Mouse (Mus musculus): ENCODE results near the gene Gm17416. TPM values are rescaled to one million over a fixed set of nuclear protein-coding genes. Genes with fewer than 3 reads are reported as not detected.

Gene Gm17416
- polyA plus RNA-seq, 1 experiment from 2014 or later, result not detected

- no peaks in the 10 kb centered on the region for H3K4me1 ChIP-seq (ENCODE audit: control insufficient read depth, insufficient read depth, low read length)
- no peaks in the 10 kb centered on the region for H3K36me3 ChIP-seq (ENCODE audit: control insufficient read depth, insufficient read depth)
- H3K27me3 ChIP-seq (ENCODE audit: control insufficient read depth, insufficient read depth, low read length), result 0 out of 2 replicates have a peak, but pooled peaks cover 2% of the 10 kb centered on the region
- H3K4me2 ChIP-seq (ENCODE audit: low read depth, low read length), result no peak overlapping the region
- no peak overlapping the region for H3K4me3 ChIP-seq (ENCODE audit: low read length)
- WGBS, result 69% methylated on average over 4 of the region's 4 CpGs
- ATAC-seq (replicated peaks; ENCODE audit: extremely low read depth, insufficient read depth, low FRiP score), result no peak
- H3K9me3 ChIP-seq (replicated peaks; ENCODE audit: control insufficient read depth, low read length), result 0 out of 2 replicates have a peak, but pooled peaks cover 3% of the 10 kb centered on the region
- no peak overlapping the region for H3K9ac ChIP-seq (ENCODE audit: low read length)
- no peak overlapping the region for H3K27ac ChIP-seq (ENCODE audit: low read length)
Observed at GRCm38 (mm10) chr2:152569881-152570280, 743 bp downstream of the Gm17416 start.

DNA sequence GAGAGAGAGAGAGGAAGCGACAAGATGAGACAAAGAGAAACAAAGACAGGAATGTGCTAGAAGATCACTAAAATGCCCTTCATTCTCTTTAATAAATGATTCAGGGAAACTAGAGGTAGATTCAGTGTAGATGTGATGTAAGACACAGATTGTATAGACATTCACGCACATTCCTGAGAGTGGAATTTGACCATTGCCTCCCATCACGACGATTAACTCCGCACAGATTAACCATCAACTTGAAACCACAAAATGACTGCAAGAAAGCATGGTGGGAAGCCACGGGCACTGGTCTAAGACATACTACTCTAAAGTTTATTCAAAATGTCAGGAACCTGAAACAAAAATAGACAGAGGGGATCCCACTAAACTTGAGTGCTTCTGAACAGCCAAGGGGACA lies 1.2 kb downstream of the Gm17416 start:
- Histone ChIP-seq H3K27me3 (ENCODE audit: control insufficient read depth, insufficient read depth, low read length) (0 out of 2 replicates have a peak, but pooled peaks cover 2% of the 10 kb centered on the region), H3K27ac (ENCODE audit: low read length) (no peak overlapping the region), H3K9ac (ENCODE audit: low read length) (no peak overlapping the region), H3K36me3 (ENCODE audit: control insufficient read depth, insufficient read depth) (no peaks in the 10 kb centered on the region), H3K4me3 (ENCODE audit: low read length) (no peak overlapping the region), H3K4me1 (ENCODE audit: control insufficient read depth, insufficient read depth, low read length) (no peaks in the 10 kb centered on the region), H3K9me3 (replicated peaks; ENCODE audit: control insufficient read depth, low read length) (0 out of 2 replicates have a peak, but pooled peaks cover 3% of the 10 kb centered on the region), H3K4me2 (ENCODE audit: low read depth, low read length) (no peak overlapping the region)
- ATAC-seq (replicated peaks; ENCODE audit: extremely low read depth, insufficient read depth, low FRiP score), result no peak
- 66% methylated on average over 6 of the region's 6 CpGs for WGBS

GRCm38 (mm10) chr2:152572114-152572794 lies 3.1 kb downstream of the Gm17416 start, which contains the start of gene Defb21:
Gene Defb21 (plus strand): TSS chr2:152572744.
- Histone ChIP-seq H3K4me2 (ENCODE audit: low read depth, low read length) (no peak within 1 kb of the TSS), H3K4me3 (ENCODE audit: low read length) (no peak within 1 kb of the TSS), H3K27me3 (ENCODE audit: control insufficient read depth, insufficient read depth, low read length) (0 out of 2 replicates have a peak, but pooled peaks cover 2% of the 10 kb centered on the region), H3K27ac (ENCODE audit: low read length) (no peak within 1 kb of the TSS), H3K36me3 (ENCODE audit: control insufficient read depth, insufficient read depth) (no peaks in the 10 kb centered on the region), H3K9ac (ENCODE audit: low read length) (no peak within 1 kb of the TSS), H3K4me1 (ENCODE audit: control insufficient read depth, insufficient read depth, low read length) (no peaks in the 10 kb centered on the region), H3K9me3 (replicated peaks; ENCODE audit: control insufficient read depth, low read length) (0 out of 2 replicates have a peak, but pooled peaks cover 3% of the 10 kb centered on the region)
- ATAC-seq (replicated peaks; ENCODE audit: extremely low read depth, insufficient read depth, low FRiP score), result no peak
- WGBS, result 61% methylated on average over 11 of the region's 11 CpGs

- Histone ChIP-seq H3K4me2 (ENCODE audit: low read depth, low read length) (no peak overlapping the region), H3K9ac (ENCODE audit: low read length) (no peak overlapping the region), H3K4me3 (ENCODE audit: low read length) (no peak overlapping the region), H3K4me1 (ENCODE audit: control insufficient read depth, insufficient read depth, low read length) (no peaks in the 10 kb centered on the region), H3K9me3 (replicated peaks; ENCODE audit: control insufficient read depth, low read length) (0 out of 2 replicates have a peak, but pooled peaks cover 3% of the 10 kb centered on the region), H3K27me3 (ENCODE audit: control insufficient read depth, insufficient read depth, low read length) (0 out of 2 replicates have a peak, but pooled peaks cover 2% of the 10 kb centered on the region), H3K36me3 (ENCODE audit: control insufficient read depth, insufficient read depth) (no peaks in the 10 kb centered on the region), H3K27ac (ENCODE audit: low read length) (no peak overlapping the region)
- 83% methylated on average over 8 of the region's 8 CpGs for WGBS
- ATAC-seq (replicated peaks; ENCODE audit: extremely low read depth, insufficient read depth, low FRiP score), result no peak
Observed at GRCm38 (mm10) chr2:152573484-152573883, 4.3 kb downstream of the Gm17416 start.

DNA sequence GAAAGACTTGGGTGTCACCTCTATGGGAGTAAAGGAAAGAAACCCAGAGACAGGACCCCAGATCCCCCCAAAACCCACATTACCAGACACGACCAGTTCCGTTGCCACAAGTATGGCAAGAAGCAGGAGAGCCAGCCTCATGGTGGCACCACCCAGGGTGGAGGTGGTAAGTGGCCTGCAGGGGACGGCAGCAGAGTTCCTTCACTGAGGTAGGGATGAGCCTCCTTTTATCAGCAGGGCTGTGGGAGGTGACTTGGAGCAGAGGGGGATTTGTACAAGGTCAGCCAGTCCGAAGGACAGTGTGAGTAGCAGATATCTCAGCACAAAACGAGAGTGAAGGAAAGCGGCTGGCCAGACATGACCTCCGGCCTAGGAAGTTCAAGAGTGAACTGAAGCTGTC lies 11.0 kb downstream of the Gm17416 start, which contains the start of gene Defb19:
TSS of gene Defb19 (minus strand) at position 206 of the 400 bp plus-strand sequence.
- H3K27ac ChIP-seq (ENCODE audit: low read length), result no peak within 1 kb of the TSS
- WGBS, result 48% methylated on average over 7 of the region's 7 CpGs
- H3K27me3 ChIP-seq (ENCODE audit: control insufficient read depth, insufficient read depth, low read length), result no peaks in the 10 kb centered on the region
- no peak within 1 kb of the TSS for H3K9ac ChIP-seq (ENCODE audit: low read length)
- ATAC-seq (replicated peaks; ENCODE audit: extremely low read depth, insufficient read depth, low FRiP score), result no peak
- no peaks in the 10 kb centered on the region for H3K36me3 ChIP-seq (ENCODE audit: control insufficient read depth, insufficient read depth)
- no peaks in the 10 kb centered on the region for H3K4me1 ChIP-seq (ENCODE audit: control insufficient read depth, insufficient read depth, low read length)
- H3K9me3 ChIP-seq (replicated peaks; ENCODE audit: control insufficient read depth, low read length), result no peaks in the 10 kb centered on the region
- H3K4me2 ChIP-seq (ENCODE audit: low read depth, low read length), result no peak within 1 kb of the TSS
- no peak within 1 kb of the TSS for H3K4me3 ChIP-seq (ENCODE audit: low read length)

- H3K4me2 ChIP-seq (ENCODE audit: low read depth, low read length), result no peak overlapping the region
- H3K4me1 ChIP-seq (ENCODE audit: control insufficient read depth, insufficient read depth, low read length), result no peaks in the 10 kb centered on the region
- ATAC-seq (replicated peaks; ENCODE audit: extremely low read depth, insufficient read depth, low FRiP score), result no peak
- no peak overlapping the region for H3K9ac ChIP-seq (ENCODE audit: low read length)
- H3K4me3 ChIP-seq (ENCODE audit: low read length), result no peak overlapping the region
- H3K27ac ChIP-seq (ENCODE audit: low read length), result no peak overlapping the region
- 57% methylated on average over 11 of the region's 11 CpGs for WGBS
- no peaks in the 10 kb centered on the region for H3K36me3 ChIP-seq (ENCODE audit: control insufficient read depth, insufficient read depth)
- H3K27me3 ChIP-seq (ENCODE audit: control insufficient read depth, insufficient read depth, low read length), result no peaks in the 10 kb centered on the region
- no peaks in the 10 kb centered on the region for H3K9me3 ChIP-seq (replicated peaks; ENCODE audit: control insufficient read depth, low read length)
Observed at GRCm38 (mm10) chr2:152580612-152581011, 11.5 kb downstream of the Gm17416 start.

- H3K27ac ChIP-seq (ENCODE audit: low read length), result no peak overlapping the region
- no peak overlapping the region for H3K4me2 ChIP-seq (ENCODE audit: low read depth, low read length)
- no peaks in the 10 kb centered on the region for H3K9me3 ChIP-seq (replicated peaks; ENCODE audit: control insufficient read depth, low read length)
- WGBS, result 65% methylated on average over 4 of the region's 4 CpGs
- no peak for ATAC-seq (replicated peaks; ENCODE audit: extremely low read depth, insufficient read depth, low FRiP score)
- no peaks in the 10 kb centered on the region for H3K27me3 ChIP-seq (ENCODE audit: control insufficient read depth, insufficient read depth, low read length)
- no peaks in the 10 kb centered on the region for H3K4me1 ChIP-seq (ENCODE audit: control insufficient read depth, insufficient read depth, low read length)
- no peak overlapping the region for H3K4me3 ChIP-seq (ENCODE audit: low read length)
- no peaks in the 10 kb centered on the region for H3K36me3 ChIP-seq (ENCODE audit: control insufficient read depth, insufficient read depth)
- no peak overlapping the region for H3K9ac ChIP-seq (ENCODE audit: low read length)
Observed at GRCm38 (mm10) chr2:152586926-152587560, 17.9 kb downstream of the Gm17416 start.

GRCm38 (mm10) chr2:152588450-152588849 lies 19.3 kb downstream of the Gm17416 start:
- no peak overlapping the region for H3K4me2 ChIP-seq (ENCODE audit: low read depth, low read length)
- H3K27ac ChIP-seq (ENCODE audit: low read length), result no peak overlapping the region
- no peak overlapping the region for H3K4me3 ChIP-seq (ENCODE audit: low read length)
- no peaks in the 10 kb centered on the region for H3K9me3 ChIP-seq (replicated peaks; ENCODE audit: control insufficient read depth, low read length)
- H3K36me3 ChIP-seq (ENCODE audit: control insufficient read depth, insufficient read depth), result no peaks in the 10 kb centered on the region
- 38% methylated on average over 2 of the region's 2 CpGs for whole genome bisulfite sequencing
- no peaks in the 10 kb centered on the region for H3K4me1 ChIP-seq (ENCODE audit: control insufficient read depth, insufficient read depth, low read length)
- H3K9ac ChIP-seq (ENCODE audit: low read length), result no peak overlapping the region
- ATAC-seq (replicated peaks; ENCODE audit: extremely low read depth, insufficient read depth, low FRiP score), result no peak
- H3K27me3 ChIP-seq (ENCODE audit: control insufficient read depth, insufficient read depth, low read length), result no peaks in the 10 kb centered on the region

DNA sequence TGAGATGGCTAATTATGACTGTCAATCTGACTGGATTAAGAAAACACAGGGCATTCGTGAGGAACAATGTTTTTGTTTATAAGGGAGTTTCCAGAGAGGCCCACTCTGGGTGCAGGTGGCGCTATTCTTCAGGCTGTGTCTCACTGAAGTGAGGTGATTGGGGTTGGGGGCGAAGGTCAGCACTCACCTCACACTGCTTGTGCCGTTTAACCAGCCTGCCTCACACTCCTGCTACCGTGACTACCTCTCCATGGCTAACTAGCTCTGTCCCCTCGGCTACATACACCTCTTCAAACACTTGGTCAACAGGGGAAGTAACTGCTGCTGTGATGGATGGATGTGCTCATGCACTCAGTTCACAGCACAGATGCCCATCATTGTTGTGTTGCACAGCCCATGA lies 19.9 kb downstream of the Gm17416 start:
- 48% methylated on average over 6 of the region's 6 CpGs for WGBS
- ATAC-seq (replicated peaks; ENCODE audit: extremely low read depth, insufficient read depth, low FRiP score), result no peak

More for the DNA sequence above, 19.9 kb downstream of the Gm17416 start:
- H3K36me3 ChIP-seq (ENCODE audit: control insufficient read depth, insufficient read depth), result no peaks in the 10 kb centered on the region
- H3K4me2 ChIP-seq (ENCODE audit: low read depth, low read length), result no peak overlapping the region
- no peak overlapping the region for H3K27ac ChIP-seq (ENCODE audit: low read length)
- no peaks in the 10 kb centered on the region for H3K27me3 ChIP-seq (ENCODE audit: control insufficient read depth, insufficient read depth, low read length)
- H3K4me3 ChIP-seq (ENCODE audit: low read length), result no peak overlapping the region
- no peaks in the 10 kb centered on the region for H3K4me1 ChIP-seq (ENCODE audit: control insufficient read depth, insufficient read depth, low read length)
- no peak overlapping the region for H3K9ac ChIP-seq (ENCODE audit: low read length)
- no peaks in the 10 kb centered on the region for H3K9me3 ChIP-seq (replicated peaks; ENCODE audit: control insufficient read depth, low read length)

Data from heart, embryonic 16.5 days (tissue).